Mouse (Mus musculus): ENCODE results near the gene Hoxa9. TPM values are rescaled to one million over a fixed set of nuclear protein-coding genes. Genes with fewer than 3 reads are reported as not detected.

The Hoxa9 gene
- polyA plus RNA-seq, 1 experiment from 2014 or later = 0.26 TPM

DNA sequence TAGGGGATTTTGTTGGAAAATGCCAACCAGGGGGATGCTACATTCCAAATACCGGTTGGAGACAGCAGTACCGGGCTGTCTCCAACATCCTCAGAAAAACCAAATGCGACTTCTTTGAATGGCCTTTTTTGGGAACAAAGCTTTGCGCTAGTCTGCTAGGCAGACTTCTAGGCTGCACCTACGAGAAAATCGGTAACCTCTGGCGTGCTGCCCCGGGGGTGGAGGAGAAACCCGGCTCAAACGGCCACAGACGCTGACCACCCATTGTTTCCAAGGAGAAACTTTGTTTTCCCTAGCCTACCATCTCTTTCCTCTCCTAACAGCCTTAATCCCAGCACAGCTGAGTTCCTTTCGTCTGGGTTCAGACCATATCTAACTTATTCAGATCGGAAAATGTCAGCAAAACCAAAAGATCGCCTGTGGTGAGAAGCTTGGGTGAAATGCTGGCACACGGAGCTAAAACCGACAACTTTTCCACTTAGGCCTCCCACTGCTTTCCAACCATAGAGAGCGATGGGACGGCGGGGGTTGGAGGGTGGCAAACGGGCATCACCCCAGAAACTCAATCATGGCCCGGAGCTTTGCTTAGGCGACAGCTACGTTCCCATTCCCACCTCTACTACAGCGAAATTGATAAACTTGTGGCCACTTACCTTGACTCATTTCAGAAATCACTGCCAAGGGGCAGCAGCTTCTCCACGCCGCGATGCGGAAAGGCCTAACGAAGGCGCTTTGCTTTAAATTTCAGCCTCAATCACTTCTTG is 8.9 kb upstream of the Hoxa9 start:
- 3% methylated on average over 30 of the region's 30 CpGs for WGBS (ENCODE audit: insufficient replicate concordance)
- H3K4me2 ChIP-seq (ENCODE audit: low read depth, low read length) = peak overlapping the region; percentile 20

GRCm38 (mm10) chr6:52238976-52239375 is 8.1 kb upstream of the Hoxa9 start:
- no peaks in the 10 kb centered on the region for H3K9me3 ChIP-seq (ENCODE audit: low read length)
- H3K27me3 ChIP-seq (ENCODE audit: insufficient read depth, low read length) = peaks cover 100% of the 10 kb centered on the region
- no peaks in the 10 kb centered on the region for H3K36me3 ChIP-seq (replicated peaks; ENCODE audit: insufficient read depth, low read length)
- H3K4me3 ChIP-seq (ENCODE audit: low read depth, low read length) = no peak overlapping the region
- TF ChIP-seq CTCF (IDR thresholded peaks at IDR 0.05; ENCODE audit: low read depth) (no peak), EP300 (IDR thresholded peaks at IDR 0.05; ENCODE audit: low read depth) (no peak)
- no peak overlapping the region for H3K27ac ChIP-seq (ENCODE audit: low read depth)
- no peak overlapping the region for H3K4me2 ChIP-seq (ENCODE audit: low read depth, low read length)
- 9% methylated on average over 7 of the region's 7 CpGs for WGBS (ENCODE audit: insufficient replicate concordance)
- ATAC-seq (no peak), DNase-seq (no peak)
- H3K4me1 ChIP-seq (ENCODE audit: insufficient read depth) = no peaks in the 10 kb centered on the region; the same call in 1 of the 2 replicates
- H3K9ac ChIP-seq (replicated peaks) = no peak overlapping the region

More for the DNA sequence above, 8.9 kb upstream of the Hoxa9 start:
- Histone ChIP-seq H3K36me3 (replicated peaks; ENCODE audit: insufficient read depth, low read length) (no peaks in the 10 kb centered on the region), H3K27ac (ENCODE audit: low read depth) (no peak overlapping the region), H3K27me3 (ENCODE audit: insufficient read depth, low read length) (peaks cover 100% of the 10 kb centered on the region), H3K4me1 (ENCODE audit: insufficient read depth) (peaks cover 1% of the 10 kb centered on the region), H3K9me3 (ENCODE audit: low read length) (no peaks in the 10 kb centered on the region), H3K4me3 (ENCODE audit: low read depth, low read length) (peak overlapping the region; percentile 10; the same call in 1 of the 2 replicates), H3K9ac (replicated peaks) (no peak overlapping the region)
- TF ChIP-seq CTCF (IDR thresholded peaks at IDR 0.05; ENCODE audit: low read depth) = no peak
- TF ChIP-seq EP300 (IDR thresholded peaks at IDR 0.05; ENCODE audit: low read depth) = no peak
- no peak for DNase-seq
- ATAC-seq = no peak

GRCm38 (mm10) chr6:52238155-52238545 is 7.3 kb upstream of the Hoxa9 start:
- H3K4me2 ChIP-seq (ENCODE audit: low read depth, low read length) = no peak overlapping the region
- no peaks in the 10 kb centered on the region for H3K9me3 ChIP-seq (ENCODE audit: low read length)

GRCm38 (mm10) chr6:52237346-52238154 is 6.7 kb upstream of the Hoxa9 start:
- no peak for TF ChIP-seq EP300 (IDR thresholded peaks at IDR 0.05; ENCODE audit: low read depth)
- TF ChIP-seq CTCF (IDR thresholded peaks at IDR 0.05; ENCODE audit: low read depth) = no peak
- Histone ChIP-seq H3K9ac (replicated peaks) (no peak overlapping the region), H3K4me3 (ENCODE audit: low read depth, low read length) (no peak overlapping the region), H3K36me3 (replicated peaks; ENCODE audit: insufficient read depth, low read length) (no peaks in the 10 kb centered on the region), H3K27me3 (ENCODE audit: insufficient read depth, low read length) (peaks cover 100% of the 10 kb centered on the region), H3K27ac (ENCODE audit: low read depth) (no peak overlapping the region), H3K4me2 (ENCODE audit: low read depth, low read length) (no peak overlapping the region), H3K9me3 (ENCODE audit: low read length) (no peaks in the 10 kb centered on the region), H3K4me1 (ENCODE audit: insufficient read depth) (peaks cover 2% of the 10 kb centered on the region; the same call in 1 of the 2 replicates)
- DNase-seq (no peak), ATAC-seq (no peak)
- WGBS (ENCODE audit: insufficient replicate concordance) = 26% methylated on average over 10 of the region's 10 CpGs

More at GRCm38 (mm10) chr6:52238155-52238545, 7.3 kb upstream of the Hoxa9 start:
- 7% methylated on average over 7 of the region's 7 CpGs for WGBS (ENCODE audit: insufficient replicate concordance)
- Histone ChIP-seq H3K4me3 (ENCODE audit: low read depth, low read length) (no peak overlapping the region), H3K27ac (ENCODE audit: low read depth) (no peak overlapping the region), H3K9ac (replicated peaks) (no peak overlapping the region), H3K4me1 (ENCODE audit: insufficient read depth) (no peaks in the 10 kb centered on the region; the same call in 1 of the 2 replicates), H3K36me3 (replicated peaks; ENCODE audit: insufficient read depth, low read length) (no peaks in the 10 kb centered on the region), H3K27me3 (ENCODE audit: insufficient read depth, low read length) (peaks cover 100% of the 10 kb centered on the region)
- no peak for DNase-seq
- no peak for ATAC-seq
- TF ChIP-seq CTCF (IDR thresholded peaks at IDR 0.05; ENCODE audit: low read depth) (no peak), EP300 (IDR thresholded peaks at IDR 0.05; ENCODE audit: low read depth) (no peak)

- ATAC-seq (no peak), DNase-seq (no peak)
- 27% methylated on average over 3 of the region's 3 CpGs for WGBS (ENCODE audit: insufficient replicate concordance)
- no peaks in the 10 kb centered on the region for H3K36me3 ChIP-seq (replicated peaks; ENCODE audit: insufficient read depth, low read length)
- TF ChIP-seq CTCF (IDR thresholded peaks at IDR 0.05; ENCODE audit: low read depth) (no peak), EP300 (IDR thresholded peaks at IDR 0.05; ENCODE audit: low read depth) (no peak)
- peaks cover 2% of the 10 kb centered on the region; the same call in 1 of the 2 replicates for H3K4me1 ChIP-seq (ENCODE audit: insufficient read depth)
- H3K4me2 ChIP-seq (ENCODE audit: low read depth, low read length) = no peak overlapping the region
- H3K27me3 ChIP-seq (ENCODE audit: insufficient read depth, low read length) = peaks cover 100% of the 10 kb centered on the region
- H3K9ac ChIP-seq (replicated peaks) = no peak overlapping the region
- H3K27ac ChIP-seq (ENCODE audit: low read depth) = no peak overlapping the region
- no peak overlapping the region for H3K4me3 ChIP-seq (ENCODE audit: low read depth, low read length)
- H3K9me3 ChIP-seq (ENCODE audit: low read length) = no peaks in the 10 kb centered on the region
Measured at GRCm38 (mm10) chr6:52236806-52237205, 5.9 kb upstream of the Hoxa9 start.

- Histone ChIP-seq H3K27ac (ENCODE audit: low read depth) (no peak overlapping the region), H3K27me3 (ENCODE audit: insufficient read depth, low read length) (peaks cover 99% of the 10 kb centered on the region), H3K9ac (replicated peaks) (no peak overlapping the region), H3K4me2 (ENCODE audit: low read depth, low read length) (no peak overlapping the region), H3K4me3 (ENCODE audit: low read depth, low read length) (no peak overlapping the region), H3K4me1 (ENCODE audit: insufficient read depth) (peaks cover 2% of the 10 kb centered on the region; the same call in 1 of the 2 replicates), H3K9me3 (ENCODE audit: low read length) (no peaks in the 10 kb centered on the region), H3K36me3 (replicated peaks; ENCODE audit: insufficient read depth, low read length) (no peaks in the 10 kb centered on the region)
- WGBS (ENCODE audit: insufficient replicate concordance) = 53% methylated on average over 6 of the region's 6 CpGs
- DNase-seq (no peak), ATAC-seq (no peak)
- no peak for TF ChIP-seq EP300 (IDR thresholded peaks at IDR 0.05; ENCODE audit: low read depth)
- no peak for TF ChIP-seq CTCF (IDR thresholded peaks at IDR 0.05; ENCODE audit: low read depth)
Measured at GRCm38 (mm10) chr6:52235866-52236265, 5.0 kb upstream of the Hoxa9 start.
